Mouse (Mus musculus): ENCODE data around the gene Ddx3y.

The Ddx3y gene

DNA sequence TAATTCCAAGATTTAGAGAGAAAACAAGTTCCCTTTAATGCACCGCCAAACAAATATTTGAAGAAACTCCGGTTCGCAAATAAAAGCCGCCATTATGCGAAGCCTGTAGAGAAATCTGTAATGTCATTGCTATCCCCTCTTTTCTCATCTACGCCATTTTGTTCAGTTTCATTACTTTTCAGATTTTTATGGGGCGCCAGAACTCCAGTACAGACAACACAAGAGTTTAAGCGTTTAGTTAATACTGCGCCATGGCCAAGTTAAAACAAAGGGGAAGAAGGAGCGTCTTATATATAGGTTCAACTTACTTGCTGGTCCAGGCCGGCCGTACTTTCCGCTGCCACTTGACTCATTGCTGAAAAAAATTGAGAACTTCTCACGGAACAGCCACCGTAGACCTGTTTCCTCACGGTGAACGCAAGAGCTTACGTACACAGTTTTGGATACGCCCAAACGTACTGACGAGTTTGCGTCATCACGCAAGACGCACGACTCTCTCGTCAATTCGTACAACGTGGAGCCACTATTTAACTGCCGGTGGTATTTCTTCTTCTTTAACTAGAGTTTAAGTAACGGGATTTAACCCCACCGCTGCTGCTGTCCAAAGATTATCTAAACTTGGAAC lies at the start of gene Ddx3y:
Gene Ddx3y, minus strand, starts transcription at position 459 of the 625 bp plus-strand sequence.
- peak; percentile 80 for DNase-seq (ENCODE audit: low read depth, low spot score)

DNA sequence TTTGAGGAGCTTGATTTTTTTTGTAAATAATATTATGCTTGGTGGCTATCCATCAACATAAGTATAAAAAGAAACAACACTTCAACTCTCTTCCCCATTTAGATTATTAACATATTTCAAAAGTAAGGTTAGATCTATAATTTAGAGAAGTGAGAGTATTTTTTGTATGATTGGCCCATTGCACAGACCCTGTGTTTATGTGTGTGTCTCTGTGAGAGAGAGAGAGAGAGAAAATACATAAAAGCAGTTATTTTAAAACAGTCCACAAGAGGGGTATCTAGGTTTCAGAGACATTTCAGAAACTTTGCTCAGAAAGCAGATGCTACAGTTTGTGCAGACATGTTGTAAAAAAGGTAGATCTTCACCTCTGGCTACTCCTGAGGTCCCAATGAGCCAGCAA lies 7.3 kb upstream of the Ddx3y start:
- DNase-seq (ENCODE audit: low read depth, low spot score), result no peak

DNA sequence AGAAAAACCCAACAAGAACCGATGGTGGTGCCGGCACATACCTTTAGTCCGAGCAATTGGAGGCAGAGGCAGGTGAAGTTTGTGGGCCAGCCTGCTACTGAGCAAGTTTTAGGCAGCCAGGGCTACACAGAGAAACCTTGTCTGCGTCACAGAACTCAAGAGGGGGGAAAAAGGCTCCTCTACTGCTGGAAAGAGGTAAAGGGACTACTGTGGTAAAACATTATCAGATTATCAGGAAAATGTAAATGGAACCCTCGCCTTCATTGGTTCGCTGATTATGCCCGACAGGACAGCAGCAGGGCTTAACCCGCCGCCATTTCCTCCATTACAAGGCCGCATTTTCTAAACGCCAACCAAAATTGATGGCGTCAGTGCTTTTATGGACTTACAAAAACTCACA lies 694 bp downstream of the Ddx3y start:
- DNase-seq (ENCODE audit: low read depth, low spot score), result peak; percentile 6

DNA sequence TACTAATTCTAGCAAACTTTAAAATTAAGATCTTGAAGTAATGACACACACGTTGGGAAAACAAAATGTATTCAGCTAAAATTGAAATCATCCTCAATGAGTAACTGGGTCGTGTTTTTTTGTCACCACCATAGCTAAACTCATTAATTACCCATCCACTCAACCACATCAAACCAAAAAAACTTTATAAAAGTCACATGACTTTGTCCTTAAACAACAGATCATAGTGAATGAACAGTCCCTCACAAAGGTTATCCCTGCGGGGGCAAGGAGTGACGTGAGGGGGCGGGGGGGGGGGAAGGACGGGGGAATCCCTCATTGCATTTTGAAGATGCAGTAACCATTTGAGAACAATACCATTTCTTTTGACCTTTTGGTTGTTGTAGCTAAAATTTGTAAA lies 40.3 kb downstream of the Ddx3y start:
- DNase-seq (ENCODE audit: low read depth, low spot score), result no peak

DNA sequence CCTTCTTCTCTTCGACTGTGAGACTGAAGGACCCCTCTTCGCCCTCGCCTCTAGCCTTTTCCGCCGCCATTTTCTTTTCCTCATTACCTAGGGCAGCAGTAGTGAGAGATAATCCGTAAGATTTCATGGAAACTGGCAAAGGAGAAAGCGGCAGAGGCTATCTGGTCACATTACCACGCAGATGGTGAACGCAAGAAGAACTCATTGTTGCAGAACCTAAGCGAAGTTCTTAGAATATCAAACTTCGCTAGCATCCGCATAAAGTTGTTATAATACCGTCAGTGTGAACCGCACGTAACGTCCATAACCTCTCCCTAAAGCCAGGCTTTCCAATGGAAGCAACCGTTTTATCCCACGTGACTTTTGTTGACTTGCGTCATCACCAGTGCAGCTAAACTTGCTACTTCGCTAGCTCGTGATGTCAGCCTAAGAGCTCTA lies 41.0 kb downstream of the Ddx3y start, which contains the start of gene Uty:
Gene Uty, minus strand, starts transcription at position 334 of the 438 bp plus-strand sequence.
- peak; percentile 73 for DNase-seq (ENCODE audit: low read depth, low spot score)

DNA sequence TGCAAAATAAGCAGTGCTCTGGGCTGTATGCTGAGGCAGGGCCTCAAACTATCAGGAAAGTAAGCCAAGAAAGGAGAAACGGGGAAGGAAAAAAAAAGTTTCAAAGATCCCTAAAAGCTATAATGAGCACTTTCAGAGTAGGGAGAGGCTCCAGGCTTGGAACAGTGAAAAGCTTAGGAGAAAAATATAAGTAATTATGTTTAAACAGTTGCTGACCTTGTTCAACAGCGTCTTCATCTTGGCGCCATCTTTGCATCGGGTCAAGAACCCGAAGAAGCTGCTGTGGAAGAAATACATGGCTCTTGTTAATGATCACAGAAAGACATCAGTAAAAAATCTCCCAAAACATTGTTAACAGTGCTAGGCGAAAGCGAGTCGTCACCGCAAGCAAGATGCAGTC lies 41.5 kb downstream of the Ddx3y start:
- DNase-seq (ENCODE audit: low read depth, low spot score), result peak; percentile 5

DNA sequence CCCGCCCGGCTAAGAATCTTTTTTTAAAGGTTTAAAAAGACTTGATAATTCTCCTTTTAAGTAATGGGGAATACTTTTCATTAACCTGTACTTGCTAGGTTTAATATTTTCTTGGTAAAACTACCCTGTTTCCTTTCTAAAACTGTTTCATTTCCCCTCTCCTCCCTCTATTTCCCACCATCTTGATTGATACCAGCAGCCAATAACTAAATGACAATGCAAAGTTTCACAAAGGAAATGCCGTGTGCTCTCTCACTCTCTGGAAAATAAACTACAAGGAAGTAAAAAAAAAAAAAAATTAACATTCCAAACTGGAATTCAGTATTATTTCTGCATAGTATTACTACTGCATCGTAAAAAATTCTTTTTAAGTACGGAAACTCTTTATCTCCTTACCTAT lies 42.0 kb downstream of the Ddx3y start:
- DNase-seq (ENCODE audit: low read depth, low spot score), result no peak

DNA sequence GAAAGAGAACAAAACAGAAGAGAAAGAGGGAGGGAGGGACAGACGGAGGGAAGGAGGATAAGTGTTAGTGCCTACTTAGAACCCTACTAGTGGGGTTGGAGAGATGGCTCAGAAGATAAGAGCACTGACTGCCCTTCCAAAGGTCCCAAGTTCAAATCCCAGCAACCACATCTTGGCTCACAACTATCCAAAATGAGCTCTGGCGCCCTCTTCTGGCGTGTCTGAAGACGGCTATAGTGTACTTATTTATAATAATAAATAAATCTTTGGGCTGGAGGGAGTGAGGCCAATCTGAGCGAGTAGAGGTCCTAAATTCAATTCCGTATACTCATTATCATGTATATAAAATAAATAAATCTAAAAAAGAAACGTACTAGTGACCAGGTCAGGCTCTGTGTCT lies 66.4 kb downstream of the Ddx3y start:
- no peak for DNase-seq (ENCODE audit: low read depth, low spot score)

All from mesoderm, embryonic 11.5 days (tissue).